7 mouse cellular contexts compared by ENCODE assay signal in the genomic region with DNA sequence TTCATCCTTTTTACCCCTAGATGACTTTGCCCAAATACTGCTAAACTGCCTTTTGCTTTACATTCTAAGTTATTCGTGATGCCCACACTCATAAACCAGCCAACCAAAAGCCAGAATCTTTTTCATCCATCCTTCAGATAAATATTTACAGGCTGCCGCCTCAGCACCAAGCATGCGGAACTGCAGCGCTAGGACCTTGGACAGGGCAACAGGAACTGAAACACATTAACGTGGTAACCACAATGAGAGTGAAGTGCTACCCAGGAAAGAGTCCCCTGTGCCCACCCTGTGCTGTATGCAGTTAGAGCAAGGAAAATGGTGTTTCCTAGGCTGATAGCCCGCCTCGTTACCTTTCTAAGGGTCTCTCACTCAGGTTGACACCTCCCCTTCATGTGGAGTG. TPM values are rescaled to one million over a fixed set of nuclear protein-coding genes. Genes with fewer than 3 reads are reported as not detected.
A peak's percentile ranks its signal among the peaks of the same experiment; 100 is the strongest.
DNase-seq lines count a peak whose midpoint lies in the region; ATAC-seq and TF ChIP-seq lines count a peak whose summit lies in the region.

No protein-coding gene starts in this region.

- peak overlapping the region; percentile 91 for H3K4me2 ChIP-seq in CH12.LX (ENCODE audit: insufficient read depth, low read depth, poor library complexity, severe bottlenecking)
- peak overlapping the region; percentile 75 for H3K4me2 ChIP-seq in heart, embryonic 13.5 days
- H3K4me2 ChIP-seq in stomach, embryonic 14.5 days (replicated peaks; ENCODE audit: low read depth, low read length) = peak overlapping the region; percentile 57

- no peaks in the 10 kb centered on the region for H3K27me3 ChIP-seq in CH12.LX (replicated peaks)
- H3K27me3 ChIP-seq in heart, embryonic 13.5 days (replicated peaks) = no peaks in the 10 kb centered on the region
- no peaks in the 10 kb centered on the region for H3K27me3 ChIP-seq in stomach, embryonic 14.5 days (ENCODE audit: control insufficient read depth, insufficient read depth, low read length)

- no peak for TF ChIP-seq POLR2A in CH12.LX (IDR thresholded peaks at IDR 0.05; ENCODE audit: low read depth, low read length)

- 24% methylated on average over 7 of the region's 7 CpGs for WGBS in heart, embryonic 13.5 days
- 17% methylated on average over 7 of the region's 7 CpGs for WGBS in stomach, embryonic 14.5 days

- TF ChIP-seq EP300 in CH12.LX (IDR thresholded peaks at IDR 0.05; ENCODE audit: low read length) = peak; percentile 78

- H3K79me2 ChIP-seq in CH12.LX (replicated peaks; ENCODE audit: control insufficient read depth, extremely low read depth, insufficient read depth, poor library complexity, severe bottlenecking) = peaks cover 3% of the 10 kb centered on the region; the same call in 1 of the 2 replicates

- in situ Hi-C loops in CH12.LX (cut with MboI; ENCODE audit: low pct_ligation_motif_present, low pct_unique_long_range_greater_than_20kb, low sequenced_read_pairs) = no loop called here

- no peak for TF ChIP-seq CTCF in CH12.LX (conservative IDR thresholded peaks at IDR 0.05 in 1 of 2, IDR thresholded peaks at IDR 0.05 in 1 of 2; ENCODE audit: low read depth in 2 of 2, low read length in 2 of 2)

- peaks cover 4% of the 10 kb centered on the region for H3K9me3 ChIP-seq in CH12.LX (replicated peaks; ENCODE audit: low read length)
- no peaks in the 10 kb centered on the region for H3K9me3 ChIP-seq in heart, embryonic 13.5 days
- H3K9me3 ChIP-seq in stomach, embryonic 14.5 days (ENCODE audit: control insufficient read depth, low read depth, low read length) = no peaks in the 10 kb centered on the region

- peak overlapping the region in 2 of 3 experiments; percentile 7 to 65 for H3K4me3 ChIP-seq in CH12.LX (replicated peaks in 1 of 3; ENCODE audit: low read depth in 2 of 3, low read length in 2 of 3, poor library complexity in 1 of 3)
- H3K4me3 ChIP-seq in heart, embryonic 13.5 days = peak overlapping the region; percentile 69
- peak overlapping the region; percentile 66 for H3K4me3 ChIP-seq in stomach, embryonic 14.5 days (ENCODE audit: low read depth, low read length)

- dilution Hi-C loops in CH12.LX (cut with MboI; ENCODE audit: extremely low pct_ligation_motif_present, extremely low pct_unique_long_range_greater_than_20kb, low sequenced_read_pairs) = no loop called here

- no peak for ATAC-seq in heart, embryonic 13.5 days (ENCODE audit: extremely low read depth, insufficient number of reproducible peaks, low FRiP score, low TSS enrichment)
- ATAC-seq in megakaryocyte, adult 5-6 weeks (ENCODE audit: poor library complexity, severe bottlenecking) = peak; percentile 74
- ATAC-seq in stomach, embryonic 14.5 days (ENCODE audit: insufficient number of reproducible peaks, insufficient read depth, low FRiP score, low read depth) = 0 out of 2 replicates have a peak, but pooled peaks have one; percentile 7
- no peak for ATAC-seq in cerebellum, adult (ENCODE audit: insufficient number of reproducible peaks, low FRiP score, low TSS enrichment)

- peaks cover 8 to 23% of the 10 kb centered on the region in 2 experiments for H3K4me1 ChIP-seq in CH12.LX (ENCODE audit: control insufficient read depth in 1 of 2, insufficient read depth in 2 of 2)
- H3K4me1 ChIP-seq in heart, embryonic 13.5 days = peaks cover 15% of the 10 kb centered on the region
- H3K4me1 ChIP-seq in stomach, embryonic 14.5 days (ENCODE audit: control insufficient read depth, insufficient read depth, low read length) = no peaks in the 10 kb centered on the region; the same call in 1 of the 2 replicates

- no peak overlapping the region for H3K27ac ChIP-seq in CH12.LX (ENCODE audit: insufficient read depth, low read depth)
- no peak overlapping the region; the same call in 1 of the 2 replicates for H3K27ac ChIP-seq in heart, embryonic 13.5 days (replicated peaks)
- H3K27ac ChIP-seq in stomach, embryonic 14.5 days (ENCODE audit: low read length) = no peak overlapping the region

- no peak overlapping the region for H3K9ac ChIP-seq in CH12.LX (ENCODE audit: insufficient read depth, low read depth)
- H3K9ac ChIP-seq in heart, embryonic 13.5 days = peak overlapping the region; percentile 65
- no peak overlapping the region for H3K9ac ChIP-seq in stomach, embryonic 14.5 days (replicated peaks; ENCODE audit: low read depth, low read length)

- TF ChIP-seq RAD21 in CH12.LX (IDR thresholded peaks at IDR 0.05; ENCODE audit: low read depth, low read length) = no peak

- peaks cover 15 to 46% of the 10 kb centered on the region in 2 experiments for H3K36me3 ChIP-seq in CH12.LX (replicated peaks in 1 of 2; ENCODE audit: control insufficient read depth in 1 of 2, insufficient read depth in 1 of 2, low read length in 1 of 2)
- H3K36me3 ChIP-seq in heart, embryonic 13.5 days = peaks cover 23% of the 10 kb centered on the region
- no peaks in the 10 kb centered on the region for H3K36me3 ChIP-seq in stomach, embryonic 14.5 days (ENCODE audit: control insufficient read depth, insufficient read depth, low read length)

- DNase-seq in CH12.LX (ENCODE audit: extremely low read depth) (peak; percentile 77), R1 (ENCODE audit: low read depth, low spot score) (peak; percentile 75)
- peak; percentile 62 for DNase-seq in kidney, postnatal 10 days

TF ChIP-seq in CH12.LX, 34 proteins besides CTCF, POLR2A, EP300 and RAD21:
- no peak for TF ChIP-seq NELFE (IDR thresholded peaks at IDR 0.05; ENCODE audit: low read depth, low read length)
- 0 out of 2 replicates have a peak, but pooled peaks have one; percentile 25 for TF ChIP-seq MAFK (IDR thresholded peaks at IDR 0.05; ENCODE audit: insufficient replicate concordance, low read length)
- TF ChIP-seq ELF1 (IDR thresholded peaks at IDR 0.05; ENCODE audit: low read depth, low read length) = peak; percentile 70
- peak; percentile 80 for TF ChIP-seq MAX (IDR thresholded peaks at IDR 0.05; ENCODE audit: low read length)
- 0 out of 2 replicates have a peak, but pooled peaks have one; percentile 34 for TF ChIP-seq BHLHE40 (IDR thresholded peaks at IDR 0.05; ENCODE audit: low read depth, low read length)
- TF ChIP-seq MXI1 (IDR thresholded peaks at IDR 0.05; ENCODE audit: low read depth, low read length) = peak; percentile 99
- peak; percentile 100 for TF ChIP-seq SIN3A (IDR thresholded peaks at IDR 0.05; ENCODE audit: low read length)
- peak; percentile 88 for TF ChIP-seq IRF4 (IDR thresholded peaks at IDR 0.05; ENCODE audit: low read depth, low read length)
- TF ChIP-seq ZNF384 (IDR thresholded peaks at IDR 0.05; ENCODE audit: low read depth, low read length) = no peak
- TF ChIP-seq CHD2 (IDR thresholded peaks at IDR 0.05; ENCODE audit: low read length) = no peak

RNA-seq across cellular contexts. Expression of a gene that starts 0.6 kb away (rescaled TPM):
- 9.7 and 11.2 TPM in 2 replicates for total RNA-seq in CH12.LX (2012; rRNA removed)
- total RNA-seq in CH12.LX (2014; rRNA removed) = 32.0 and 34.0 TPM in 2 replicates
- polyA plus RNA-seq in CH12.LX (2012; ENCODE audit: insufficient read length, low read depth) = 10.7 and 18.4 TPM in 2 replicates
- 11.5 and 11.8 TPM in 2 replicates for polyA plus RNA-seq in heart, embryonic 13.5 days (2015; fragmentation: Nextera tagmentation; extraction: Ambion mirVana)
- total RNA-seq in megakaryocyte, adult 5-6 weeks (2015) = 2.4 and 3.9 TPM in 2 replicates
- 1.9 and 2.2 TPM in 2 replicates for total RNA-seq in megakaryocyte, adult 5-6 weeks (2017)
- polyA plus RNA-seq in stomach, embryonic 14.5 days (2014; fragmentation: Nextera tagmentation; extraction: Ambion mirVana) = 14.8 and 16.8 TPM in 2 replicates

RNA-seq across cellular contexts. Expression of a gene that starts 26.0 kb away (rescaled TPM):
- total RNA-seq in CH12.LX (2012; rRNA removed) (19.8 and 21.2 TPM in 2 replicates), CH12.LX (2014; rRNA removed) (27.9 and 30.6 TPM in 2 replicates)
- 12.0 and 13.3 TPM in 2 replicates for polyA plus RNA-seq in CH12.LX (2012; ENCODE audit: insufficient read length, low read depth)
- polyA plus RNA-seq in heart, embryonic 13.5 days (2015; fragmentation: Nextera tagmentation; extraction: Ambion mirVana) = 56.0 and 56.6 TPM in 2 replicates
- total RNA-seq in megakaryocyte, adult 5-6 weeks (2015) = 11.8 and 14.0 TPM in 2 replicates
- total RNA-seq in megakaryocyte, adult 5-6 weeks (2017) = 13.0 and 14.5 TPM in 2 replicates
- 77.9 and 78.0 TPM in 2 replicates for polyA plus RNA-seq in stomach, embryonic 14.5 days (2014; fragmentation: Nextera tagmentation; extraction: Ambion mirVana)

RNA-seq across cellular contexts. Expression of a gene that starts 26.2 kb away (rescaled TPM):
- total RNA-seq in CH12.LX (2012; rRNA removed) = 0.89 and 0.97 TPM in 2 replicates
- total RNA-seq in CH12.LX (2014; rRNA removed) = 1.6 and 1.8 TPM in 2 replicates
- polyA plus RNA-seq in CH12.LX (2012; ENCODE audit: insufficient read length, low read depth) = 0.85 and 0.87 TPM in 2 replicates
- 1.4 and 1.7 TPM in 2 replicates for polyA plus RNA-seq in heart, embryonic 13.5 days (2015; fragmentation: Nextera tagmentation; extraction: Ambion mirVana)
- total RNA-seq in megakaryocyte, adult 5-6 weeks (2015) = 0.09 TPM in 1 of 2 replicates, not detected in the other
- total RNA-seq in megakaryocyte, adult 5-6 weeks (2017) = 0.57 TPM in 1 of 2 replicates, not detected in the other
- polyA plus RNA-seq in stomach, embryonic 14.5 days (2014; fragmentation: Nextera tagmentation; extraction: Ambion mirVana) = 0.71 and 1.1 TPM in 2 replicates

RNA-seq across cellular contexts. Expression of a gene that starts 56.4 kb away (rescaled TPM):
- total RNA-seq in CH12.LX (2012; rRNA removed) (16.3 and 16.5 TPM in 2 replicates), CH12.LX (2014; rRNA removed) (17.1 and 19.6 TPM in 2 replicates)
- 19.1 and 19.8 TPM in 2 replicates for polyA plus RNA-seq in CH12.LX (2012; ENCODE audit: insufficient read length, low read depth)
- 14.8 and 15.2 TPM in 2 replicates for polyA plus RNA-seq in heart, embryonic 13.5 days (2015; fragmentation: Nextera tagmentation; extraction: Ambion mirVana)
- total RNA-seq in megakaryocyte, adult 5-6 weeks (2015) = 15.7 and 16.2 TPM in 2 replicates
- total RNA-seq in megakaryocyte, adult 5-6 weeks (2017) = 17.5 and 19.4 TPM in 2 replicates
- polyA plus RNA-seq in stomach, embryonic 14.5 days (2014; fragmentation: Nextera tagmentation; extraction: Ambion mirVana) = 23.3 and 25.1 TPM in 2 replicates

Comparison
In these comparisons a context has a peak if more than half of its experiments do, and no peak if none do; other contexts are left out.
1. ATAC-seq: peak in megakaryocyte, adult 5-6 weeks (single experiment) and stomach, embryonic 14.5 days (single experiment); none in heart, embryonic 13.5 days (single experiment) and cerebellum, adult (single experiment).
2. Peak in every context shown above with its lines, with median percentiles within 50 percentile points of each other: DNase-seq, H3K4me2 ChIP-seq and H3K4me3 ChIP-seq.